Mouse (Mus musculus): ENCODE measurements around the gene Rdh16f1.
"Not testable (repeated sequence)": the region's sequence is repeated elsewhere in the genome, so short reads cannot be mapped to it uniquely, and the experiment has no call there.

The Rdh16f1 gene

DNA sequence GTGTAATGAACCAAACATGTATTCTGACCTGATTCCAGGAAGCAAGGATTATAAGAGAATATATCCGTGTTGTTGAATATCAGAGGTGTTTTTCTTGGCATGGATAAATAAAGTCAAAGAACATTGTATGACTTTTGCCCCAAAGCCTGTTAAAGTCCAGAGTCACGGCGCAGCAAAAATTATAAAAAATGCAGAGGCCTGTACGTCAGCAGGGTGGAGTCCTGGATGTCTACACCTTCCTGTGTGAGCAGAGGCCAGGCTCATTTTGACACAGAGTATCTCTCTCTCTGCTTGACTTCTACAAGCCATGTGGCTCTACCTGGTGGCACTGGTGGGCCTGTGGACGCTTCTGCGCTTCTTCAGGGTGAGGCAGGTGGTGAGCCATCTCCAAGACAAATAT lies 41.3 kb downstream of the Rdh16f1 start, which contains the start of gene Rdh16:
Rdh16 (plus strand) TSS at position 262 of the 400 bp plus-strand sequence.
- in situ Hi-C loops (cut with MboI; ENCODE audit: low pct_unique_long_range_greater_than_20kb in 1 of 2, low sequenced_read_pairs in 2 of 2, unreplicated experiment in 1 of 2): no loop called here

DNA sequence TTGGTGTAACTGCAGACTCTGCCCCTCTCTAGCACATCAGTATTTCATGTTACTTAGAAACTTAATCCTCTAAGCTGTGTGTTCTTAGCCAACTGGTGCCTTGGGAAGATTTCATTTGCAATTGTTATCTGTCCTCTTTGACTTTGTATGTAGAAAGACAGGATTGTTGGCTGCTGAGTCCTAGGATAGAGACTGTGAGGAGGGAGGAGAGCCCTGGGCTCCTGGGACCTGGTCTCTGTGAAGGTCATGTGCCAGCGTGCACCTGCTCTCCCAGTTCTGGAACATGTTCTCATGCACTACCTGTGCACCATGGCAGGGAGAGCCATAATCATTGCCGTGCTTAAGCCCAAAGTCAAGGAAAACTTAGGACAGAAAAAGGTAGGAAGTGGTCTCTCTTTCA lies 42.0 kb downstream of the Rdh16f1 start:
- in situ Hi-C loops (cut with MboI; ENCODE audit: low pct_unique_long_range_greater_than_20kb in 1 of 2, low sequenced_read_pairs in 2 of 2, unreplicated experiment in 1 of 2): no loop called here

DNA sequence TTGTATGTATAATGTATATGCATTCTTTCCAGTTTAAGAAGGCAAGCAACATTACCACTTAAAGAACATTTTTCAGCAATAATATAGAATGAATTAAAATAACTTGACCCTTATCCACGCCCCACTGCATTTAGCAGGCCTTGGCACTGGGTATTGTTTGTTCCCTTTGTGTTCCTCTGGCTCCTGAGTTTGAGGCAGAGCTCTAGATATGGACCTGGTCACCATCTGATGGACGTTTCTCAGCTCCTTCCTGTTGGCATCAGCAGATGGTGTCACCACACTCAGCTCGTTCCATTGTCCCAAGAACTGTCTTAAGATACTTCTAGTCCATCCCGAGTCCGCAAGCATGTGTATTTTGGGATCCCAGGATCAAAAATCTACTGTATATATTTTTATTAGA lies 42.6 kb downstream of the Rdh16f1 start:
- in situ Hi-C loops (cut with MboI; ENCODE audit: low pct_unique_long_range_greater_than_20kb in 1 of 2, low sequenced_read_pairs in 2 of 2, unreplicated experiment in 1 of 2): no loop called here

DNA sequence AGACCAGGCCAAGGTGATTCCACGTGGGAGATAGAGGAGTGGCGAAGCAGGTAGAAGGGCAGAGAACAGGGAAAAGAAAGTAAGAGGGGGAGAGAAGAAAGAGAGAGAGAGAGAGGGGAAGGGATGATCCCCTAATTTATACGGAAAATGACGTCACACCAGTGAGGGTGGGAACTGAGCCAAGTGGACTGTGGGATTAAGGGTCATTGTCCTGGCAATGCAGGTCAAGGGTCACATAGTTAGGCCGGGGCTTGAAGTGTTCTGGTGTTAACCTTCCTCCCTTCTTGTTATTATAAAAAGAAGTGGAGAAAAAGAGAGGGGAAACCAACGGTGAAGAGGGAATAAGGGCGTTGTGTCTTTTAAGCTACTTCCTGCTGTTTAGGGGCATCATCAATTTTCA lies 44.8 kb downstream of the Rdh16f1 start:
- in situ Hi-C loops (cut with MboI; ENCODE audit: low pct_unique_long_range_greater_than_20kb in 1 of 2, low sequenced_read_pairs in 2 of 2, unreplicated experiment in 1 of 2): no loop called here

DNA sequence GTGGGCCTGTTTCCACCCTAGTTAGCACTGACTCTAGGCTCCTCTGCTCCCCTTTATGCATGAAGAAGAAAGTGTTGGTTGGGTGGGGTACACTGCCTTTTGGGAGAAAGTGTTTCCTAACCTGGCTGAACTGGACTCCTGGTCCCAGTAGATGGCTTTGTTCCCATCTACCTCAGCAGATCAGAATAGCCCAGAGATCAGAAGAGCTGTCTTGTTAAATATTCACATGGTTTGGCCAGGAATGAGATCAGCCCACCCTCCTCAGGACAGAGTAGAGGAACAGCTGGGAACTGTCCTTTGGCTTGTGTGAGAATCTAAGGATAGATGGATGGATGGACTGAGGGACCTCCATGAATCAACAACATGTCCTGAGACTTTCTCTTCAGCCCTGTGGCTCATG lies 56.3 kb downstream of the Rdh16f1 start:
- in situ Hi-C loops (cut with MboI; ENCODE audit: low pct_unique_long_range_greater_than_20kb in 1 of 2, low sequenced_read_pairs in 2 of 2, unreplicated experiment in 1 of 2): no loop called here

DNA sequence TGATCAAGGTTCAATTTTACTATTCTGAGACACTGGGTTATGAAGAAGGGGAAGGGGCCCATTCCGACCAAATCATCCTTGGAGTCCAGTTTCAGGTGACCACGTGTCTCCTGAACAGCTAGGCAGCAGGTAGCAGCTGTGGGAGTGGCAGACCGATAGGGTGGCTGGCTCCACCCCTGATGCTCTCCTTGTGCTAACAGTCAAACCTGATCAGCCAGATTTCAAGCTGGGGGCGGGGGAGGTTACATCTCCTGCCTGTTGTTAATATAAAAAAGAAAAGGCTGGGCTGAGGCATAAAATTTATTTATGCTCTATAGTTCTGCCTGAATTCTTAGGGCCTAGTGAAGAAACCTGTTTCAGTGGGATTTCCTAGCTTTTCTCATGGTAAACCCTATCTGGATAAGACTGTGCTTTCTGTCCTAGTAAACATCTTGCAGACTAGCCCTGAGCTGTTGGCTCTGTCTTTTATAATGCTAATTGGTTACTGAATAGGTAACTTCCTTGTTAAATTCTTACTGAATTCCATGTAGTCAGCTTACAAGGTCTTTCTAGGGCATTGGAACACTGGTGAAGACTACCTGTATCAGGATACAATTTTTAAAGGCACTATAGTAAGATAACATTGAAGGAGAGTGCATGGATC lies 57.8 kb downstream of the Rdh16f1 start:
- in situ Hi-C loops (cut with MboI; ENCODE audit: low pct_unique_long_range_greater_than_20kb in 1 of 2, low sequenced_read_pairs in 2 of 2, unreplicated experiment in 1 of 2): not testable (repeated sequence)

DNA sequence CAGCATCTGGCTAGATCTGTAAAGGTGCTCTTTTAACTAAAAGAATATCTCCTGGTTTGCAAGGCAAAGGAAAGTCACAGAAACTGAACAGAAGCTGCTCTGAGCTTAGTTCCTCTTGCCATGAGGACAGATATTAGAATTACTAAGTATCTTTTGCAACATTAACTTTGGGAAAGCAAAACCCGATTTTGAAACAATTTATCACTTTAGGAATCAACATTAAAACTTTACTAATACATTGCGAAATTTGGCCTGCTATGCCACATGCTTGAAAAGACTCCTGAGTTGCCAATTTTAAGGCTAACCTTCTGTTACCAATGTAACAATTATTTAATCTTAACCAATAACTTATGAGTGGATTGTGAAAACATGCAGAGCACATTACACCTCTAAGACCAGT lies 62.2 kb downstream of the Rdh16f1 start:
- in situ Hi-C loops (cut with MboI; ENCODE audit: low pct_unique_long_range_greater_than_20kb in 1 of 2, low sequenced_read_pairs in 2 of 2, unreplicated experiment in 1 of 2): not testable (repeated sequence)

DNA sequence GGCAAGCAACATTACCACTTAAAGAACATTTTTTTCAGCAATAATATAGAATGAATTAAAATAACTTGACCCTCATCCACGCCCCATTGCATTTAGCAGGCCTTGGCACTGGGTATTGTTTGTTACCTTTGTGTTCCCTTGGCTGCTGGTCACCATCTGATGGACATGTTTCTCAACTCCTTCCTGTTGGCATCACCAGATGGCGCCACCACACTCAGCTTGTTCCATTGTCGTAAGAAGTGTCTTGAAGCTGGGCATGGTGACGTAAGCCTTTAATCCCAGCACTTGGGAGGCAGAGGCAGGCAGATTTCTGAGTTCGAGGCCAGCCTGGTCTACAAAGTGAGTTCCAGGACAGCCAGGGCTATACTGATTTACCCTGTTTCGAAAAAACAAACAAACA lies 65.8 kb downstream of the Rdh16f1 start:
- in situ Hi-C loops (cut with MboI; ENCODE audit: low pct_unique_long_range_greater_than_20kb in 1 of 2, low sequenced_read_pairs in 2 of 2, unreplicated experiment in 1 of 2): no loop called here

DNA sequence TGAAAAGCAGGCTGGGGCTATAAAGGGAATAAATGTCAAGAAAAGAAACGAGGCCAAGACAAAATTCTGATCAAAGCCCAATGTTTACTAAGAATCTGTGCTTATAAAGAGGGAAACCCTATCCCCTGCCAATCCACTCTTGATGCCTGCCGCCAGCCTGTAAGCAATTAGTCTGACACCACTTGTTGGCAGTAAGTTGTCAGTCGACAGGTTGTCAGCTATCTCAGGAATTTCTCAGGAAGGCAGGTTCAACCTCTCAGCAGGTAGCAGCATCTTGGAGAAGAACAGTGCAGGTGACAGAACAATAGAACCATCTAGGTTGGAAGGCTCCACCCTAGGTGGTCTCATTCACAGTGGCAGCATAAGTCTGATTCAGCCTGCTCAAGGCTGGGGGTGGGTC lies 69.5 kb downstream of the Rdh16f1 start:
- in situ Hi-C loops (cut with MboI; ENCODE audit: low pct_unique_long_range_greater_than_20kb in 1 of 2, low sequenced_read_pairs in 2 of 2, unreplicated experiment in 1 of 2): no loop called here

DNA sequence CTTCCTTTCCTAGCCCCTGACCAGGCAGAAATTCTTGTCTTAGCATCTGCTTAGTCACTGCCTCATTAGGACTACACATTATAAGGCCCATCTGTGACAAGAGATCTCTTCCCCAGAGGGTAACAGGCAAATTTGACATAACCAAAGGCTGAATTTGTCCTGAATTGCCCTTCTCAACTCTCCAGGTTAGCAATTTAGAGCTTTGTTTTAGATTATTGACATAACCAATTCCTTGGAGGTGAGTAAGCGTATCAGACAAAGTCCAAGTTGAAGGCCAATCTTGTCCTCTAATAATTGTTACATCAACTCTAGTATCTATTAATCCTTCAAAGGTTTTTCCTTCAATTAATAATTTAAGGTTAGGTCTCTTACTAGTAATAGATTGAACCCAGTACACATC lies 74.6 kb downstream of the Rdh16f1 start:
- in situ Hi-C loops (cut with MboI; ENCODE audit: low pct_unique_long_range_greater_than_20kb in 1 of 2, low sequenced_read_pairs in 2 of 2, unreplicated experiment in 1 of 2): not testable (repeated sequence)

DNA sequence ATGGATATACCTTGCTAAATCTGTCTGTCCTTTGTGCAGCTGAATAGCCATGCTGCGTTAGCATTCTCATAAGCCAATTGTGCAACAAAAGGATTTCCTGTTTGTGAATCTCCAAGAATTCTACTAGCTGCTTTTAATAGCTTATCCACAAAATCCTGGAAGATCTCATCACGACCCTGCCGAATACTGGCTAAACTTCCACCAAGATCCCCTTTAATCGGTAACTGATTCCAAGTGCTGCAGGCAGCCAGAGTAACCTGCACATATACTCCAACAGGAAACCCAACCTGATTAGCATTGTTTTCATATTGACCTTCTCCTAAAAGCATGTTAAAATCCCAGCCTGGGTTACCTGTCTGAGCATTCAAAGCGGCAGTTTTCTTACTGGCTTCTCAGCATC lies 75.7 kb downstream of the Rdh16f1 start:
- in situ Hi-C loops (cut with MboI; ENCODE audit: low pct_unique_long_range_greater_than_20kb in 1 of 2, low sequenced_read_pairs in 2 of 2, unreplicated experiment in 1 of 2): no loop called here

DNA sequence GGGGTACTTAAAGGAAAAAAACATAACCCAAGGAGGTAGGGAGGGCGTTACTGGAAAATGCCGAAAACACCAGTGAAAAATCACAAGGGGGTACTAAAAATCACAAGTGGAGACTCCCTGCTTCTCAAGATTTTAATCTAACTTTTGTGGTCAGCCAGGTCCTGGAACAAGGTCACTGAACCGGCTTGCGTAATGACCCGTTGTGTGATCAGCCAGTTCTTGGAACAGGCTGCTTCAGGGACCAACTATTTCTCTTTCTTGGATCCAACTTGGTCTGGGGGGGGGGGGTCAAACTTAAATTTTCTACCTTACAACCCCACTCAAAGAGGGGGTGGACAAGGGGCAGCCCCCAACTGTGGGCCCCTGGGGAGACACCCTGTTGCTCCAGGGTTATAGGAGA lies 78.2 kb downstream of the Rdh16f1 start:
- in situ Hi-C loops (cut with MboI; ENCODE audit: low pct_unique_long_range_greater_than_20kb in 1 of 2, low sequenced_read_pairs in 2 of 2, unreplicated experiment in 1 of 2): not testable (repeated sequence)

DNA sequence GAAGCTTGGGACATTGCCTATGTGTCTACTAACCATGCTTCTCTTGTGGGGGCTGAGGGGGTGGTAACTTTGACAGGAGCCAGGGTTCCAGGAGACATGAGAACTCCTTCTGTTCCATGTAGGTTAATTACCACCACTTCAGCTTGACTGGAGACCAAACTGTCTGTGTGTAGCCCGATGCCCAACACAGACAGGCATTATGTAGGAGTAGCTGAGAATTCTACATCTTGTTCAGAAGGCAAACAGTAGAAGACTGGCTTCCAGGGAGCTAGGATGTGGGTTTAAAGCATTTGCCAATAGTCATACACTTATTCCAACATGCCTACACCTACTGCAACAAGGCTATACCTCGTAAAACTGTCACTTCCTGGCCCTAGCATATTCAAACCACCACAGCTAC lies 79.0 kb downstream of the Rdh16f1 start:
- in situ Hi-C loops (cut with MboI; ENCODE audit: low pct_unique_long_range_greater_than_20kb in 1 of 2, low sequenced_read_pairs in 2 of 2, unreplicated experiment in 1 of 2): no loop called here

DNA sequence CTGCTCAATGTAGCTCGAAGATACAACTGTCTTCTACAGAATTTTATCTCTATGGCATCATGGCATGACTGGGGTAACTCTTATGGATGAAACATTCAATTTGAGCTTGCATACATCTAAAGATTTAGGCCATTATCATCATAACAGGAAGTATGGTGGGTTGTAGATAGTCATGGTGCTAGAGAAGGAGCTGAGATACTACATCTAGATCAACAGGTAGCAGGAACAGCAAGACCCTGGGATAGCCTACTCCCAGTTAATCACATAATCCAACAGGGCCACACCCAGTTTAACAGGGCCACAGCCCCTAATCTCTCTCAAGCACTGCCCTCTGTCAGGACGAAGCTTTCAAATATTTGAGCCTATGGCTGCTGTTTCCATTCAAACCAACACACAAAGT lies 81.2 kb downstream of the Rdh16f1 start:
- in situ Hi-C loops (cut with MboI; ENCODE audit: low pct_unique_long_range_greater_than_20kb in 1 of 2, low sequenced_read_pairs in 2 of 2, unreplicated experiment in 1 of 2): no loop called here
